Mouse (Mus musculus) MEL (cell line): ENCODE data around the gene Zgrf1. TPM values are rescaled to one million over a fixed set of nuclear protein-coding genes. Genes with fewer than 3 reads are reported as not detected.

Experiments
- DNase-seq: peaks from one replicate; pipeline ENCODE4 v3.0.0; 2011; ENCODE audit warnings: low read depth, low spot score
- H3K27ac ChIP-seq: 2 replicates; pipeline ENCODE4 v1.5.1; 2012; ENCODE audit warnings: low read depth, mild to moderate bottlenecking, control low read depth, low read length, moderate library complexity; ENCODE audit not compliant: control insufficient read depth
- H3K27me3 ChIP-seq, 2 experiments: fragments of 150-350 bp in 1 of 2; sonication (generic) in 1 of 2; 2 replicates each; pipeline ENCODE4 v1.6.1; 2012; ENCODE audit warnings: low read length in 2 of 2, mild to moderate bottlenecking in 2 of 2, improper control_type of control experiment in 1 of 2, moderate library complexity in 1 of 2; ENCODE audit not compliant: insufficient read depth in 2 of 2, control insufficient read depth in 1 of 2
- H3K36me3 ChIP-seq, 2 experiments: 2 replicates each; pipeline ENCODE4 v1.6.1; 2012 to 2014; ENCODE audit warnings: low read length in 2 of 2, improper control_type of control experiment in 1 of 2, inconsistent platforms in 1 of 2, mild to moderate bottlenecking in 1 of 2; ENCODE audit not compliant: insufficient read depth in 2 of 2, control insufficient read depth in 1 of 2
- H3K4me1 ChIP-seq, 2 experiments: fragments of 150-350 bp in 1 of 2; sonication (generic) in 1 of 2; 2 replicates each; pipeline ENCODE4 v1.6.1; 2012; ENCODE audit warnings: low read length in 2 of 2, improper control_type of control experiment in 1 of 2, mild to moderate bottlenecking in 1 of 2; ENCODE audit not compliant: insufficient read depth in 2 of 2, control insufficient read depth in 1 of 2
- H3K4me3 ChIP-seq, 2 experiments: fragments of 150-350 bp in 1 of 2; sonication (generic) in 1 of 2; 2 replicates each; pipeline ENCODE4 v1.5.1; 2012; ENCODE audit warnings: low read depth in 2 of 2, low read length in 2 of 2, mild to moderate bottlenecking in 2 of 2, moderate library complexity in 2 of 2, control low read depth in 1 of 2, improper control_type of control experiment in 1 of 2; ENCODE audit not compliant: control insufficient read depth in 1 of 2, insufficient read depth in 1 of 2
- H3K79me2 ChIP-seq: 2 replicates; pipeline ENCODE4 v1.6.1; 2012; ENCODE audit warnings: mild to moderate bottlenecking, low read length, moderate library complexity; ENCODE audit not compliant: control insufficient read depth, poor library complexity, insufficient read depth
- H3K9ac ChIP-seq: 2 replicates; pipeline ENCODE4 v1.6.1; 2012; ENCODE audit warnings: low read depth, mild to moderate bottlenecking, control low read depth, low read length, moderate library complexity; ENCODE audit not compliant: control insufficient read depth, poor library complexity, severe bottlenecking
- H3K9me3 ChIP-seq: fragments of 150-350 bp; sonication (generic); replicated peaks from 2 replicates; pipeline ENCODE4 v1.6.1; 2012; ENCODE audit warnings: mild to moderate bottlenecking, low read length, improper control_type of control experiment, moderate library complexity; ENCODE audit not compliant: insufficient read depth
- BHLHE40 ChIP-seq: IDR thresholded peaks from 2 replicates; pipeline ENCODE4 v1.6.1; 2012; ENCODE audit warnings: low read depth, mild to moderate bottlenecking, inconsistent platforms, low read length, improper control_type of control experiment, borderline replicate concordance
- CHD1 ChIP-seq: IDR thresholded peaks from 2 replicates; pipeline ENCODE4 v1.6.1; 2012; ENCODE audit warnings: low read depth, mild to moderate bottlenecking, inconsistent platforms, low read length, improper control_type of control experiment
- CHD2 ChIP-seq: IDR thresholded peaks from 2 replicates; pipeline ENCODE4 v1.6.1; 2011; ENCODE audit warnings: low read length, improper control_type of control experiment
- CTCF ChIP-seq, 3 experiments: IDR thresholded peaks in 2 of 3; conservative IDR thresholded peaks in 1 of 3; 2 replicates each; pipeline ENCODE4 v1.5.1; 2011 to 2012; ENCODE audit warnings: low read length in 3 of 3, low read depth in 2 of 3, mild to moderate bottlenecking in 2 of 3, improper control_type of control experiment in 1 of 3, inconsistent platforms in 1 of 3, mixed read lengths in 1 of 3, moderate library complexity in 1 of 3; ENCODE audit not compliant: control insufficient read depth in 1 of 3, insufficient read depth in 1 of 3, poor library complexity in 1 of 3, severe bottlenecking in 1 of 3
- E2F4 ChIP-seq: IDR thresholded peaks from 2 replicates; pipeline ENCODE4 v1.6.1; 2011; ENCODE audit warnings: low read depth, low read length, improper control_type of control experiment, borderline replicate concordance
- ELF1 ChIP-seq: IDR thresholded peaks from 2 replicates; pipeline ENCODE4 v1.6.1; 2014; ENCODE audit warnings: low read depth, mild to moderate bottlenecking, inconsistent platforms, low read length, improper control_type of control experiment, moderate library complexity
- EP300 ChIP-seq, 2 experiments: IDR thresholded peaks; 2 replicates each; pipeline ENCODE4 v1.6.1; 2011; ENCODE audit warnings: improper control_type of control experiment in 2 of 2, low read length in 2 of 2, low read depth in 1 of 2, mild to moderate bottlenecking in 1 of 2
- ETS1 ChIP-seq: IDR thresholded peaks from 2 replicates; pipeline ENCODE4 v1.6.1; 2012; ENCODE audit warnings: low read depth, mild to moderate bottlenecking, inconsistent platforms, low read length, improper control_type of control experiment, moderate library complexity
- GABPA ChIP-seq: IDR thresholded peaks from 2 replicates; pipeline ENCODE4 v1.6.1; 2012; ENCODE audit warnings: low read depth, mild to moderate bottlenecking, inconsistent platforms, low read length, improper control_type of control experiment, moderate library complexity
- GATA1 ChIP-seq: IDR thresholded peaks from 2 replicates; pipeline ENCODE4 v1.6.1; 2011; ENCODE audit warnings: low read depth, low read length, improper control_type of control experiment
- HCFC1 ChIP-seq: IDR thresholded peaks from 2 replicates; pipeline ENCODE4 v1.6.1; 2012; ENCODE audit warnings: low read depth, mild to moderate bottlenecking, inconsistent platforms, low read length, improper control_type of control experiment, moderate library complexity
- JUND ChIP-seq: IDR thresholded peaks from 2 replicates; pipeline ENCODE4 v1.6.1; 2011; ENCODE audit warnings: low read depth, mild to moderate bottlenecking, improper control_type of control experiment, low read length
- KAT2A ChIP-seq: conservative IDR thresholded peaks from 2 replicates; pipeline ENCODE4 v1.6.1; 2012; ENCODE audit warnings: low read depth, low read length, improper control_type of control experiment, inconsistent platforms
- MAFK ChIP-seq: IDR thresholded peaks from 2 replicates; pipeline ENCODE4 v1.6.1; 2011; ENCODE audit warnings: low read depth, mild to moderate bottlenecking, low read length, improper control_type of control experiment, borderline replicate concordance
- MAX ChIP-seq: IDR thresholded peaks from 2 replicates; pipeline ENCODE4 v1.6.1; 2011; ENCODE audit warnings: low read length, improper control_type of control experiment
- MAZ ChIP-seq: IDR thresholded peaks from 2 replicates; pipeline ENCODE4 v1.6.1; 2012; ENCODE audit warnings: low read depth, mild to moderate bottlenecking, inconsistent platforms, low read length, improper control_type of control experiment
- MEF2A ChIP-seq: IDR thresholded peaks from 2 replicates; pipeline ENCODE4 v1.6.1; 2014; ENCODE audit warnings: low read depth, mild to moderate bottlenecking, inconsistent platforms, low read length, improper control_type of control experiment; ENCODE audit not compliant: poor library complexity, insufficient replicate concordance, severe bottlenecking; ENCODE audit errors: extremely low read depth
- MXI1 ChIP-seq: IDR thresholded peaks from 2 replicates; pipeline ENCODE4 v1.6.1; 2011; ENCODE audit warnings: mild to moderate bottlenecking, low read depth, low read length, improper control_type of control experiment
- MYB ChIP-seq: IDR thresholded peaks from 2 replicates; pipeline ENCODE4 v1.6.1; 2011; ENCODE audit warnings: mild to moderate bottlenecking, low read depth, low read length, improper control_type of control experiment
- MYC ChIP-seq: IDR thresholded peaks from 2 replicates; pipeline ENCODE4 v1.6.1; 2011; ENCODE audit warnings: low read depth, mild to moderate bottlenecking, low read length, improper control_type of control experiment, moderate library complexity
- NELFE ChIP-seq: IDR thresholded peaks from 2 replicates; pipeline ENCODE4 v1.6.1; 2011; ENCODE audit warnings: low read depth, low read length, improper control_type of control experiment
- NRF1 ChIP-seq: IDR thresholded peaks from 2 replicates; pipeline ENCODE4 v1.6.1; 2014; ENCODE audit warnings: low read depth, mild to moderate bottlenecking, inconsistent platforms, low read length, improper control_type of control experiment, moderate library complexity; ENCODE audit not compliant: poor library complexity, insufficient read depth, severe bottlenecking
- POLR2A ChIP-seq, 2 experiments: IDR thresholded peaks; 2 replicates each; pipeline ENCODE4 v1.6.1; 2011 to 2012; ENCODE audit warnings: low read length in 2 of 2, mild to moderate bottlenecking in 2 of 2, control low read depth in 1 of 2, improper control_type of control experiment in 1 of 2, low read depth in 1 of 2, moderate library complexity in 1 of 2; ENCODE audit not compliant: control insufficient read depth in 1 of 2, insufficient read depth in 1 of 2, poor library complexity in 1 of 2
- POLR2AphosphoS2 ChIP-seq: IDR thresholded peaks from 2 replicates; pipeline ENCODE4 v1.6.1; 2011; ENCODE audit warnings: low read length, improper control_type of control experiment
- POLR2AphosphoS5 ChIP-seq: IDR thresholded peaks from 2 replicates; pipeline ENCODE4 v1.6.1; 2012; ENCODE audit warnings: low read depth, borderline replicate concordance, mild to moderate bottlenecking, inconsistent platforms, low read length, moderate library complexity, mixed read lengths
- RAD21 ChIP-seq: IDR thresholded peaks from 2 replicates; pipeline ENCODE4 v1.6.1; 2011; ENCODE audit warnings: mild to moderate bottlenecking, low read depth, low read length, improper control_type of control experiment
- RCOR1 ChIP-seq: IDR thresholded peaks from 2 replicates; pipeline ENCODE4 v1.6.1; 2012; ENCODE audit warnings: low read depth, mild to moderate bottlenecking, inconsistent platforms, low read length, improper control_type of control experiment
- SIN3A ChIP-seq: IDR thresholded peaks from 2 replicates; pipeline ENCODE4 v1.6.1; 2012; ENCODE audit warnings: low read length, improper control_type of control experiment, inconsistent platforms
- SMC3 ChIP-seq: IDR thresholded peaks from 2 replicates; pipeline ENCODE4 v1.6.1; 2011; ENCODE audit warnings: low read depth, low read length, improper control_type of control experiment
- TBP ChIP-seq: IDR thresholded peaks from 2 replicates; pipeline ENCODE4 v1.8.0; 2011; ENCODE audit warnings: low read depth, low read length, improper control_type of control experiment
- TCF12 ChIP-seq: IDR thresholded peaks from 2 replicates; pipeline ENCODE4 v1.6.1; 2014; ENCODE audit warnings: low read depth, mild to moderate bottlenecking, inconsistent platforms, low read length, improper control_type of control experiment, moderate library complexity
- UBTF ChIP-seq: IDR thresholded peaks from 2 replicates; pipeline ENCODE4 v1.6.1; 2012; ENCODE audit warnings: low read depth, mild to moderate bottlenecking, inconsistent platforms, low read length, improper control_type of control experiment, moderate library complexity, borderline replicate concordance; ENCODE audit not compliant: insufficient read depth
- USF1 ChIP-seq: IDR thresholded peaks from 2 replicates; pipeline ENCODE4 v1.6.1; 2014; ENCODE audit warnings: low read depth, mild to moderate bottlenecking, inconsistent platforms, low read length, improper control_type of control experiment, moderate library complexity
- USF2 ChIP-seq, 2 experiments: IDR thresholded peaks; 2 replicates each; pipeline ENCODE4 v1.6.1; 2011 to 2012; ENCODE audit warnings: improper control_type of control experiment in 2 of 2, low read length in 2 of 2, borderline replicate concordance in 1 of 2, inconsistent platforms in 1 of 2, low read depth in 1 of 2, mild to moderate bottlenecking in 1 of 2; ENCODE audit not compliant: insufficient read depth in 1 of 2
- ZNF384 ChIP-seq: IDR thresholded peaks from 2 replicates; pipeline ENCODE4 v1.6.1; 2012; ENCODE audit warnings: low read depth, mild to moderate bottlenecking, inconsistent platforms, low read length, improper control_type of control experiment
- polyA plus RNA-seq, 2 experiments: library from polyadenylated mRNA; stranded (reverse) in 1 of 2; unstranded in 1 of 2; fragments of >175 nt in 1 of 2; fragments of >200 nt in 1 of 2; gene quantifications; 2 replicates each; pipeline versions ENCODE4 v1.2.1 to v1.2.4; 2012; ENCODE audit warnings: low replicate concordance in 2 of 2, low read depth in 1 of 2; ENCODE audit not compliant: insufficient read length in 2 of 2, insufficient read depth in 1 of 2, missing spikeins in 1 of 2
- total RNA-seq: library from RNA; depleted of rRNA; stranded (reverse); fragments of 300-350 nt; gene quantifications from 2 replicates; pipeline ENCODE4 v1.2.3, GENCODE M21; 2012; rRNA removed

Gene Zgrf1
- 5.7 and 6.7 TPM in 2 replicates for total RNA-seq
- polyA plus RNA-seq, result 1 to 10 TPM in 1 of 2 experiments, not detected in 1; 8.2 TPM

DNA sequence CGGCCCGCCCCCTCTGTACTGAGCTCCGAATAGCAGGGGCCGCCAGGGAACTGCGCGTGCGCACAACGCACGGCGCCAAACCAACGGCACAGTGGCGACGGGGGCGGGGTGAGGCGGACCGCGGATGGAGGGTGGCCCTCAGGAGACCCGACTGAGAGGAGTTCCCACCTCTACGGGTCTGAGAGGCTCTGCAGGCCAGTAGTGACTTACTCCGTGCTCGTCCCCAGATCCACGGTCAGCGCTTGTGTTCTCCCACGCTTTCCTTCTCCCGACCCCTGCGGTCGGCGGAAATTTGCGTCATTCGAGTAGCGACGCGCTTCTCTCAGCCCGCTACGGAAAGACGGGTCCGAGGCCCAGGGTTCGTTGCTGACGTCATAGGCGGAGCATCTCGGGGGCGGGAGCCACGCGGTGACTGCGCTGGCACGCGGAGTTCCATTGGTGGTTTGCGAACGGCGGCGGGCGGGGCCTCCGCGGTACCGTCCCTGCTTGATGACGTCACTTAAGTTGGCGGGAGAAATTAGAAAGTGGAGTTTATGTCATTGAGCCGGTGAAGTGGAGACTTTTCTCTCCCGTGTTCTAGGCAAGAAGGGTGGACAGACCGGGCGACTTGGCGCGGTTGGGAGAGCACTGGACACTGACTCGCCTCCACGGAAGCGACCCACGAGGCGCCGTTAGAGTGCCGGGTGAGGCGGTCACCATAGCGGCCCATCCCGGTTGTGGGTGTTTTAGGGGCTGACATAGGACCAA lies at the start of gene Zgrf1, which contains the start of gene Larp7:
Zgrf1 (plus strand) TSS at position 517 of the 747 bp plus-strand sequence.
Larp7 (minus strand) TSS at position 377 of the 747 bp plus-strand sequence.
- Histone ChIP-seq H3K9ac (peak within 1 kb of the TSS; percentile 86), H3K36me3 (peaks cover 5 to 13% of the 10 kb centered on the region in 2 experiments), H3K79me2 (peaks cover 25% of the 10 kb centered on the region), H3K9me3 (no peaks in the 10 kb centered on the region), H3K4me3 (peak within 1 kb of the TSS; percentile 79 to 90), H3K4me1 (peaks cover 0 to 2% of the 10 kb centered on the region in 2 experiments; a peak in 1 of 4 replicates), H3K27ac (peak within 1 kb of the TSS; percentile 91), H3K27me3 (no peaks in the 10 kb centered on the region)
- peak; percentile 99 for DNase-seq
- TF ChIP-seq POLR2AphosphoS2, result peak; percentile 26; the same call in 1 of the 2 replicates
- peak; percentile 89 for TF ChIP-seq MXI1
- TF ChIP-seq EP300 (IDR thresholded peaks at IDR 0.05; ENCODE audit: low read depth in 1 of 2, low read length in 2 of 2), result peak in 1 of 2 experiments; percentile 1; a peak in 1 of 4 replicates
- no peak for TF ChIP-seq CHD2
- peak; percentile 54 for TF ChIP-seq ELF1
- TF ChIP-seq POLR2A (IDR thresholded peaks at IDR 0.05; ENCODE audit: control insufficient read depth in 1 of 2, insufficient read depth in 1 of 2, low read depth in 1 of 2, low read length in 2 of 2, poor library complexity in 1 of 2), result peak; percentile 45 to 85; a peak in 2 of 4 replicates
- no peak for TF ChIP-seq USF2 (IDR thresholded peaks at IDR 0.05; ENCODE audit: borderline replicate concordance in 1 of 2, insufficient read depth in 1 of 2, low read depth in 1 of 2, low read length in 2 of 2)
- peak; percentile 20; the same call in 1 of the 2 replicates for TF ChIP-seq GABPA
- TF ChIP-seq UBTF, result no peak
- no peak; the same call in 1 of the 2 replicates for TF ChIP-seq TBP
- TF ChIP-seq MAZ, result peak; percentile 74; the same call in 1 of the 2 replicates
- no peak for TF ChIP-seq MAFK
- TF ChIP-seq MYC, result peak; percentile 85
- no peak for TF ChIP-seq ZNF384
- TF ChIP-seq KAT2A, result no peak; the same call in 1 of the 2 replicates
- TF ChIP-seq SMC3, result no peak
- peak; percentile 71 for TF ChIP-seq NRF1
- TF ChIP-seq MYB, result peak; percentile 82
- peak; percentile 88 for TF ChIP-seq HCFC1
- TF ChIP-seq JUND, result no peak
- TF ChIP-seq SIN3A, result peak; percentile 94
- no peak for TF ChIP-seq POLR2AphosphoS5
- TF ChIP-seq NELFE, result peak; percentile 66
- peak; percentile 85 for TF ChIP-seq MAX
- TF ChIP-seq CTCF (IDR thresholded peaks at IDR 0.05 in 2 of 3, conservative IDR thresholded peaks at IDR 0.05 in 1 of 3; ENCODE audit: control insufficient read depth in 1 of 3, insufficient read depth in 1 of 3, low read depth in 2 of 3, low read length in 3 of 3, poor library complexity in 1 of 3, severe bottlenecking in 1 of 3), result no peak
- no peak for TF ChIP-seq MEF2A
- TF ChIP-seq E2F4, result peak; percentile 94; the same call in 1 of the 2 replicates
- no peak for TF ChIP-seq RAD21
- peak; percentile 25; the same call in 1 of the 2 replicates for TF ChIP-seq USF1
- no peak for TF ChIP-seq BHLHE40
- peak; percentile 40; the same call in 1 of the 2 replicates for TF ChIP-seq ETS1
- no peak for TF ChIP-seq RCOR1
- peak; percentile 23; the same call in 1 of the 2 replicates for TF ChIP-seq TCF12
- TF ChIP-seq GATA1, result no peak
- no peak for TF ChIP-seq CHD1
